Mouse (Mus musculus) layer of hippocampus, postnatal 36 days (tissue): ENCODE measurements around the gene Gm9945. TPM values are rescaled to one million over a fixed set of nuclear protein-coding genes. Genes with fewer than 3 reads are reported as not detected.

Source experiments
- DNase-seq, 2 experiments: peaks; one replicate each; pipeline ENCODE4 v3.0.0; 2022
- total RNA-seq, 2 experiments: library from RNA; stranded (reverse); gene quantifications; 2 replicates each; pipeline ENCODE4 v1.2.3; 2021

The Gm9945 gene
- total RNA-seq: 1 to 10 TPM; 2.3 TPM

DNA sequence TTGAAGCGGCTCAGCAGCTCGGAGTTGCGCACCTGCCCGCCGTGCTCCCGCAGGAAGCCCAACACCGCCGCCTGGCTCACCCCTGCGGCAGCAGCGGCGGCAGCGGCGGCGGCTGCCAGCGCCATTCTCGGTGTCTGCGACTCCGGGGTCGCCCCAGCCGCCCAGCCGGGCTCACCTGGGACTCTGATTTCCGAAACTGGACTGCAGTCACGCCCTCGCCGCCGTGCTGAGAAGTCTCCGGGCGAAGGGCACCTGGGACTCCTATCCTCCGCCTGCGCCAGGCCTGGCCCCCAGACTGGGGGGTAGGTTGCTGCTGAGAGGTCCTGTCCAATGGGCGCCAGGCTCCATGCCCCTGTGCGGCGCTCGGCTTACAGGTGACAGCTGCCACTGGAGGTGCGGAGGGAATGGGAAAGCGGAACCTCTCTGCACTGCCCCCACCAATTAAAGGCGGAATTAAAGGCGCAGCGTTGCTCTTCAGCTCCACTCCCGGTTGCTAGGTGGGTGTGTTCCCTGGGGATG, at the start of gene Gm9945, which contains the start of gene Sowaha:
TSS of gene Gm9945 (plus strand) at position 384 of the 519 bp plus-strand sequence.
TSS of gene Sowaha (minus strand) at position 492 of the 519 bp plus-strand sequence.
- DNase-seq: peak; percentile 75 to 78

DNA sequence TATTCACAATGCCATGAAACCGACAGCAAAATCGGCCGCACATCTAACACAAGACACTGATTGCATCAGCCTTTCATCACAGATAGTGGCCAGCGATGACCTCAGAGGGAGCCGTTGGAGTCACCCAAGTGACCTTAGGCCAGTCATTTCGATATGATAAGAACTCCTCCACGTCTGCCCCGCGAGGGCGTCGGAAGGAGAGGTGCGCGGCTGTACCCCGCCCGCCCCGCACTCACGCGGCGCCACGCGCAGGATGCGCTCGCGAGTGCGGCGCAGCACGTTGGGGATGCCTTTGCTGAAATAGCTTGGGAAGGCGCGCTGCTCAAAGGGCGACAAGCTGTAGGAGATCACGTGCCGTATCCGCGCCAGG, 49.7 kb upstream of the Gm9945 start:
- no peak for DNase-seq

DNA sequence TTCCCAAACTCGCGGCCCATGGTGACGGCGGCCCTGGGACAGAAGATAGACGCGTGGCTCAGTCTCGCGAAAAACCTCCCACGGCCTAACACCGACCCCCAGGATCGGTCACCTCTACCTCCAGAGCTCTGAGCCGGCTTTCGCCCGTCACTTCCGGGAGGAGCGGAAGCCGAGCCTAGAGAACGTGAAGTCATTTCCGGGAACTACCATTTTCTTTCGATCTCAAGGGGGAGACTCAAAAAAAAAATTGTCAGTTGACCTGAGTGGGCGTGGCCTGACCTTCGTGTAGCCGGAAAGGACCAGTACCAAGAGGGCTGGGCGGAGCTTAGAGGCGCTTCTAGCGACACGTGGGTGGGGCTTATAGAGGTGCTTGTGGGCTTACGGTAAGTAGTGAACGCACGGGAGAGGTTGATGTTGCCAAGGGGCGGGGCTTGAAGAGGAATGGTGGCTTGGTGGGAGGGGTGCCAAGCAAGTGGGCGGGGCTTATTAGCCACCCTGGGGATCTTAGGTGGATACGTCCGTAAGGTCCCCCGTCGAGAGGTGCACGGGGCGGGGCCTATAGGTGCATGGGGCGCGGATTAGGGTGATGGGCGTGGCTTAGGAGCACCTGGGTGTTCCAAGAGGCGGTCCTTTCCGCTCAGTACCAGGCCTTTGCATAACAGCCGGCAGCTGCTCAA, 49.2 kb upstream of the Gm9945 start, which contains the start of the genes Uqcrq and Gdf9:
TSS of gene Uqcrq (minus strand) at position 162 of the 677 bp plus-strand sequence.
TSS of gene Gdf9 (plus strand) at position 354 of the 677 bp plus-strand sequence.
- DNase-seq: peak; percentile 98

DNA sequence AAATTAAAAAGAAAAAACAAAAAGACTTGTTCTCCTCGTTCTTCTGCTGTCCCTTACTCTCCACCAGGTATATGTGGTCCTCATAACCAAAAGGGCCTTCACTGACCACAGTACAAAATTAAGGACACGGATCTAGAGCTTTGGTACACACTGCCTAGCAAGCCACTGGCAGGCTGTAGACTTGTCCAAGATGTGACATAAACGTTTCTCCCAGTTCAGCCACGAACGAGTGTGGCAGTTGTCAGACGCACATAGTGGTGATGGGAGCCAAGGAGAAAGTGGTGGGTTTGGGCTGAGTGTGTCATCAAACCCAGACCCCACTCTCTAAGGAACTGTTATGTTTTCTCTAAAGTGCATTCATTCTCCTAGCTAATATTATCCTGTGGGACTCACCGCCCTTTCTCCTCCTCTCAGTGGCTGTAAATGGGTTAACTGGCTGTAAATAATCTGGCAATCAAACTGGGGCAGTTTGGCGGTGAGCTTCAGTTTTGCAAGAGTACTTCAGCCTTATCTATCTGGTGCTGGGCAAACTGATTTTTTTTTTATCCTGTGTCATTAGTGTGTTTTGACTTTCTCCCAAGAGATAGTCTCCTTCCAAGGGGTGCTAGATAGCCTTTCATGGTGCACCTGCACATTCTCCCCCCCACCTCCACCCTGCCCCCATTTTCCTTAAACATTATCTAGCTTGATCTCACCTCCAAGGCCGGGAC, 48.5 kb upstream of the Gm9945 start:
- peak in 1 of 2 experiments; percentile 32 for DNase-seq

DNA sequence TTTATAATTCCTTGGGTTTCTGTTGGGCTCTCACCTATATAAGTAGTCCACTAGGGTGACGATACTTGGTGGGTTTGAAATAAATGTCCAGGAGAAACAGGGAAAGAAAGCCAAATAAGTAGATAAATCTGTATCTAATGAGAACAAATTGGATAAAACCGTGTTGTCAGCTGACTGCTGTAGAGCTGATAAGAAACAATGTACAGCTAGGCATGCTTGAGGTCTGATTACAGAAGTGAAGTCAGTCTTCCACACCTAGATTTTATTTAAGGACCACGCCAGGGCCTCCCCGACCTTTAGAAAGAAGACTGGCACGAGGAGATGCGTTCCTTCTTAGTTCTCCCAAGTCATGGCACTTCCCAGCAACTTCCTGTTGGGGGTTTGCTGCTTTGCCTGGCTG, 46.9 kb upstream of the Gm9945 start:
- no peak for DNase-seq

DNA sequence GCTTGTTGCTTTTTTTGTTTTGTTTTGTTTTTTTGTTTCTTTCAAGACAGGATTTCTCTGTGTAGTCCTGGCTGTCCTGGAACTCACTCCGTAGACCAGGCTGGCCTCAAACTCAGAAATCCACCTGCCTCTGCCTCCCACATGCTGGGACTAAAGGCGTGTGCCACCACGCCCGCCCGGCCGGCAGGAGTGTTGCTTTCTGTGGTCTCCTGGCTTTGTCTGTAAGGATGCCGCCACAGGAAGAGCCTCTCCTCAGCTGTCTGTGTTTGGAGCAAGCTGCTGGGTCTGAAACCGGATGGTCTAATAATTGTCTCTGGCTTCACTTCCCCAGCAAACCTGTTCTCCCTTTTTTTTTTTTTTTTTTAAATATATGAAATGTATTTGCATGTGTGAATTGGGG, 44.5 kb upstream of the Gm9945 start:
- DNase-seq: no peak

DNA sequence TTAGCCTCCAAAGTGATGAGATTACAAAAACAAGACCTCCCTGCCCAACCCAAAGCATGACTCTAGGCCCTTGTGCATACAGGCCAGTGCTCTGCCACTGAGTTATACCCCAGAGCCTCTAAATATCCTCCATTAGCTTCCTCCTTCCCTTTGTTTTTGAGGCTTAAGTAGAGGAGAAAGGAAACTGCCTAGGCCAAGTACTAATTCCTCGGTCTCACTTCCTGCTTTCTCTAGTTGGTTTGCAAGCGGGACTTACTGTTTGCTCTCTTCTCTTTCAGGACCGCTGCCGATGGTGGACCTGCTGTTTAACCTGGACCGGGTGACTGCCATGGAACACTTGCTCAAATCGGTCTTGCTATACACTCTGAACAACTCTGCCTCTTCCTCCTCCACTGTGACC, 43.6 kb upstream of the Gm9945 start:
- no peak for DNase-seq

DNA sequence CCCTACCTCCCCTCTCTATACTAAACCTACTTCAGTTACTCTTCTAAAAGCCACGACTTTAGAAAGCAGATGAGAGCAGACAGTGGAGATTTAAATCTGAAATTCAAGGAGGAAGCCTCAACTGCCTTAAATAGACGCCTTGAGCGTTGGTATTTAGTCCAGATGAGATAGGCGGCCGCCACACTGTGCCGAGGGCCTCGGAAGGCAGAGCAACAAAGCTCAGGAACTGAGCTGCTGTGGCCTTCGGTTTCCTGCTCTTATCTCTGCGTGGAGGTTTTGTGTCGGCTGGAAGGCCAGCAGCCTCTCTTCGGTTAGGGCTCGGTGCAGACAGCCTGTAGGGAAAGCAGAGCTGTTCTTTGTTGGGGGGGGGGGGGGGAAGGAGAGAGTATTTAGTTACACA, 38.0 kb upstream of the Gm9945 start:
- no peak for DNase-seq

DNA sequence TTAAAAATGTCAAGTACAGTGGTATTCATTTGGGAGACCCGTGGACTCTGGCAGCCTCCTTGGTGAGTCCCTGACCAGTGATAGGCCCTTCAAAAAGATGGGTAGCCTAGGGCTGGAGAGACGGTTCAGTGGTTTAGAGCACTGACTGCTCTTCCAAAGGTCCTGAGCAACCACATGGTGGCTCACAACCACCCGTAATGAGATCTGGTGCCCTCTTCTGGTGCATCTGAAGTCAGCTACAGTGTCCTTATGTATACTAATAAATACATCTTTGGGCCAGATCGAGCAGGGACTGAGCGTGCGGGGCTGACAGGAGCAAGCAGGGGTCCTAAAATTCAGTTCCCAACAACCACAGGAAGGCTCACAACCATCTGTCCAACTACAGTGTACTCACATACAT, 36.1 kb upstream of the Gm9945 start:
- no peak for DNase-seq

DNA sequence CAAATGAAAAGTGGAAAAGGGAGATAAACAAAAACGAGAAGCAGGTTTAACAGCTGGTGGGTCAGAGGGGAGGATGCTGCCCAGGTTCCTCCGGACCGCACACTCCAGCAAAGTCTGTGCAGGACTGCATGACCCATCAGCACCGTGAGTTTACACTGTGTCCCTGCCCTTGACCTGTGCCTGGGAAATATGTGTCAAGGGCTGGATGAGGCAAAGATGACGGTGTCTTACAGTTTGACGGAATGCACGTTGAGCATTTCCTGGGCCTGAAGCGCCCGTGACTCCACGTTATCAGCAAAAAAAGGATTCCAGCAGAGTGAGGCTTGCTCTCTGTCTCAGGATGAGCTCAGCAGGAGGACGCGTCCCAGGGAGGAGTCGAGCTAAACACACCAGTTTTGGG, 34.4 kb upstream of the Gm9945 start:
- no peak for DNase-seq

DNA sequence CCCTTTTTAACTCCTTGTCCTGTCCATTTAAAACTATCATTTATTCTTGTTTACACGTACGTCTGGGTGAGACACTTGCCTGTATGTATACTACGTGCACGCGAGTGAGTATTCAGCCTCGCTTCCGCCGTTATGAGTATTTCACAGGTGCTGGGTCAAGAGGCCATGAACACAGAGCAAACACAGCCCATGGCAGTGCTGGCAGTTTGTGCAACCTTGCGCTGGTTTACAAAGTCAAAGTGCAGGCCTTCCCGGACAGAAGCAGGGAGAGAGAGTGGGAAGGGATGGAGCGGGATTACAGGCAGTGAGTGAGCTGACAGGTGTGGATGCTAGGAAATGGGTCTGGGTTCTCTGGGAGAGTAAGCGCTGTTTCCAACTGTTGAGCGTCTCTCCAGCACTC, 33.8 kb upstream of the Gm9945 start:
- no peak for DNase-seq

DNA sequence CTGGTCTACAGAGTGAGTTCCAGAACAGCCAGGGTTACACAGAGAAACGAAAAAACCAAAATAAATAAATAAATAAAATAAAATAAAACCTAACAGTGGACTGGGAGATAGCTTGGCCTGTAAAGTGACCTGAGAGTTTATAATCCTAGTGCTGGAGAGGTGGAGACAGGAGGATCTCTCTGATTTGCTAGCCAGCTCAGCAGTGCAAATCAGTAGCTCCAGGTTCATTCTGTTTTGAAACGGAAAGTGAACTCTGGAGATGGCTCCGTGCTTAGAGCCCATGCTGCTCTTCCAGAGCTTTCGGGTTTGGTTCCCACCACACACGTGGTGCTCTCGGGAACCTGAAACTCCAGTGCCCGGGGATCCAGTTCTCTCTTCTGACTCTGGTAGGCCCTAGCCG, 32.0 kb upstream of the Gm9945 start:
- DNase-seq: no peak

DNA sequence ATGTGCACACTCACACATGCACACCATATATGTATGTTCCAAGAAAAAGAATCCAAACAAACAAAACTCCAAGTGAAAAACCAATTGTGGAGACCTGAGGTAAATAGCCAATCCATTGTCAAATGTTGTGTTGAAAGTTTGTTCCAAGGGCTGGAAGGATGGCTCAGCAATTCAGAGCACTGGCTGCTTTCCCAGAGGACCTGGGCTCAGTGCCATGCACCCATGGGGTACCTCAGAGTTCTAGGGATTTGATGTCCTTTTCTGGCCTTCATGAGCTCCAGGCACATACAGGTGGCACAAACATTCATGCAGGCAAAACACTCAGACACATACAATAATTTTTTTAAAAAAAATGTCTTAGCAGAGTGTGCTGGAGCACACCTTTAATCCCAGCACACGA, 31.4 kb upstream of the Gm9945 start:
- DNase-seq: no peak

DNA sequence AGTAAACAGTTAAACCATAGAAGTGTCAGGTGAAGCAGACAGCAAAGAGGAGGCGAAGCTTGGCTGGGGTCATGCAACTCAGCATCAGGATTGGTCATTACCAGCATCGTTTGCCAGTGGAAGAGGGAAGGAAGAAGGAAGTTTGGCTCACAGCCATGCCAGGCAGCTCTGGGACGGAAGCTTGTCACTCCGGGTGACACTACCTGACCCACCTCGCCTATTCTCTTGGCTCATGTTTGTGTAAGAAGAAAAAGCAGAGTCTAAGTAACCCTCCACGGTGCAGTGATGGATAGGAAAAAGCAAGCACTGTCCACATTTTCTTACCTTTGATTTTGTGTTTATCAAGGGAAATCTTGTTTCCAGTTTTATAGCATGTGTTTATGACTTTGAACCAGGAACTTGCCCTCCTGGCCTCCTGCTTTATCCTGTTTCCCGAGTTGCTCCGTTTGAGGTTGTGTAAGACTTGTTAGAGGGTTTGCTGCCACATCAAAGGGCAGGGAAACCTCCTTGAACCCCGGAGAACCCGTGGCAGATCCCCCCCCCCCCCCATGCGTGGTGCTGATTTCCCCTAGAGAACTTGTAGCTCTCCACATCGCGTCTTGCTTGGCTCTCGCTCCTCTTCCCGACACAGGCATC, 29.8 kb upstream of the Gm9945 start:
- DNase-seq: no peak

DNA sequence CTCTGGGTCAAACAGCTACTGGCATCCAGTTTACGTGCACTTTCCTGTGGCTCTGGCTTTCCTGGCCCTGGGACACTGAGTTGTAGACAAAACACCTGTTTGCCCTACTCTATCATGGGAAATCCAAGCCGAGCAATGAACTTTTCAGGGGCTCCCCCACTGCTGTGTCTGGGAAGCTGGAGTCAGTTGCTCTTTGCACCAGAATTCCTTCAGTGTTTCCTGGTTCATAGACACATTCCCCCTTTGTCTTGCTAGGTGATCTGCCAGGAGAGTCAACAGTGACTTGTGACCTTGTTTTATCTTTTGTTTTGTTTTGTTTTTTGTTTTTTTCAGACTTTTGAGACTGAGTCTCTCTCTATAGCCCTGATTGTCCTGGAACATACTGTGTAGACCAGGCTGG, 28.6 kb upstream of the Gm9945 start:
- no peak for DNase-seq

DNA sequence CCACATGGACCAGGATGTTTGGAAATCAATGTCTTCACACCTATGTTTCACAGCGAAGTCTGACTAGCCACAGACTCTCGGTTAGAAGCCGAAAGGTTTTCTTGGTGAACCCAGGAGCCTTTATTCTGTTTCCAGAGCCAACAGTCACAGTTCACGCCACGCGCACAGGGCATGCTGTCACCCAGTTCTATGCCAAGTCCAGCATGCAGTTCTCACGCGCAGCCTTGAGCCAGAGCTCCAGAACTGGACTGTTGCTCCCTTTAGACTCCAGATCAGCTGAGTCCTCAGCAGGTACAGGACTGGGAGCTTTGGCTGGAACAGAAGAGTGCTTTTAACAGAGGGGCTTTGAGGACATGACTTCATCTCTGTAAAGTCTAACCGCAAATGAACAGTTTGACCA, 27.6 kb upstream of the Gm9945 start:
- DNase-seq: no peak

DNA sequence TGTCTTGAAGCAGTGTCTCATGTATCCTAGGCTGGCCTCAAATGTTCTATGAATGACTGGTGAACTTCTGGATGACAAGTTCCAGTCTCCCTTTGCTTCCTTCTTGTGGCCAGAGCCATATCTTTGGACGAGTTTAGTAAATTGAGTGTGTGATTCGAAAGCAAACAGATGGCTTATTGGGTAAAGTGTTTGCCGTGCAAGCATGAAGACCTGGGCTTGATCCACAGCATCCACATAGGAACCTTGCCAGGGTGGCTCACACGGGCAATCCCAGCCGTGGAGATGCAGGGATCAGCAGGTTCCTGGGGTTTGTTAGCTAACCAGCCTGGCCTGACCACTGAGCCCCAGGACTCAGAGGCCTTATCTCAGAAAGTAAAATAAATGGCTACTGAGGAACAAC, 26.9 kb upstream of the Gm9945 start:
- no peak for DNase-seq

DNA sequence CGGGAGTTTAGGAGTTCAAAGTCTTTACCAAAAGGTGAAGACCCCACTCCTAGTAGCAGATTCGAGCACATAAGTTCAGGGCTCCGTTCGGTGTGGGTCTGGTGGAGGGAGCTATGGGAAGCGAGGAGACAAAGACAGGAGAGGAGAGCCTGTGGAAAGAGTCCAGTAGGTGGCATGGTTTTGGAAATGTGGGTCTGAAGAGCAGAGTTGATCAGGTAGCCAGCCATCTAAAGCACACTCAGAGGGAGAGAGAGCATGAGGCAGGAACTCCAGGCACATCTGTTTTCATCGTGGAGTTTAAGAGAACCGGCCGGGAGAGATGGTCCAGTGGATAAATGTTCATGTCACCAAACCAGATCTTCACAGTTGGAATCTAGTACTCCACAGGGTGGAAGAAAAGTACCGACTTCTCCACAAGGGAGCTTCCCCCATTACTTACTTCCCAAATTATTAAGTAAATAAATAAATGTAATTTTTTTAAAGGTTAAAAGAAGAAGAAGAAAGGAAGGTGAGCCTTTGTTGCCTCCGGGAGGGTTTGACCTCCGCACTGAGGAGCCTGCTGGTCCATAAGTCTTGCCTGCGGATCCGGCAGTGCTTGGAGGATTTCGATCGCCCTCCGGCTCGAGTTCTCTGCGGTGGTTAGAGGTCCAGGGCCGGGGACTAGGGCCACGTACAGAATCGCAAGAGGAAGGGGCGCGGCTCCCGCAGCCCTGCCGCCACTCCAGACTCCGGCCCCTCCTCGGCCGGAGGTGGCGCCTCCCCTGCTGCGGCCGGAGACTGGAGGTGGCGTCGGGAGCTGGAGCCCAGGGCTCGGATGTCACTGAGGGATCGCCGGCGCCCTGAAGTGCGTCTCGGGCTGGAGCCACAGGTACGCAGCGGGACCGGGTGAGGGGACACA, 23.2 kb upstream of the Gm9945 start, which contains the start of the genes Gm10447 and Shroom1:
TSS of gene Gm10447 (minus strand) at position 637 of the 898 bp plus-strand sequence.
TSS of gene Shroom1 (plus strand) at position 732 of the 898 bp plus-strand sequence.
- no peak for DNase-seq

DNA sequence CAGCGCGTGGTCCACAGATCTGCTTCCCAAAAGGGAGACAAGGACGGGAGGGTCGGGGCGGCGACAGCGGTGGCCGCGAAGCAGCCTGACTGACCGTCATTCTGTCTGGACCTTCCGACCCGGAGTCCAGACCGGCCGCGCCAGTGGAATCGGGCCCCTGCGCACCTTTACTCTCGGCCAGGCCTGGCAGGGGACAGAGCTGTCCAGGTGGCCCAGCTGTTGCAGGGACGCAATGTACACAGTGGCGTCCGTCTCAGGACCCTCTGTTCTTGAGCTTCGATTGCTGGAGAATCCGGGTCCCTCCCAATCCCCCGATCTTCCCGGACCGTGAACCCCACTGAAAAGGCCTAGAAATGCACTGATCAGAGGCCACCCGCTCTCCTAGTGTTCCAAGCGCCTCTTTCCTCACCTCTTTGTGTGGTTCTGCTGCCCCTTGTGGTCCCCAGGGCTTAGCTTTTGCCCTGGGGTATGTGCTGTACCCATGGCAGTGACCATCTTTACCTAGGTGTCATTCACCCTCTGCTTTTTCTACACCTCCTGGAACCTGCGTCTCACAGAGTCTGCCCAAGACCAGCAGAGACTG, 22.5 kb upstream of the Gm9945 start:
- no peak for DNase-seq

DNA sequence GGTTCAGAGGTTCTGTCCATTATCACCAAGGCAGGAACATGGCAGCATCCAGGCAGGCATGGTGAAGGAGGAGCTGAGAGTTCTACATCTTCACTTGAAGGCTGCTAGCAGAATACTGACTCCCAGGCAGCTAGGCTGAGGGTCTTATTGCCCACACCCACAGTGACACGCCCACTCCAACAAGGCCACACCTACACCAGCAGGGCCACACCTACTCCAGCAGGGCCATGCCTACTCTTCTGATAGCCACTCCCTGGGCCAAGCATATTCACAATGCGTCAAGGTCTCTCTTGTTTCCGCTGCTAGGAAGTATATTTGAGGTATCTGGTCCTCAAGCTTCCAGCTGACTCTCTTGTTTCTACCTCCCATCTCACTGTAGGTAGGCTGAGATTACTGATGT, 21.0 kb upstream of the Gm9945 start:
- DNase-seq: no peak

DNA sequence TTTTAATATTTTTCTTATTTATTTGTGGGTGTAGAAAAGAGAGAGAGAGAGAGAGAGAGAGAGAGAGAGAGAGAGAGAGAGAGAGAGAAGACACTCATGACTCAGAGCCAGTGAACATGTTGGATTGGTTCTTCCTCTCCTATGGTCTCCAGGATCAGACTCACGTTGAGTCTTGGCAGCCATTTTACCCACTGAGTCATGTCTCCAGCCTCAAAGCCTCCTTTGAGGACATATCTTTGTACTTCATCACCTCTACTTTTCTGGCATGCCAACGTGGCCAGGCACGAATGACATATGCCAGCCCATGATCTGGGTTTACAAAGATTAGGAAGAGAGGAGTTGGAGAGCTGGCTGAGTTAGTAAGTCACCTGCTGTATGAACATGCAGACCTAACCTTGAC, 19.8 kb upstream of the Gm9945 start:
- no peak for DNase-seq

DNA sequence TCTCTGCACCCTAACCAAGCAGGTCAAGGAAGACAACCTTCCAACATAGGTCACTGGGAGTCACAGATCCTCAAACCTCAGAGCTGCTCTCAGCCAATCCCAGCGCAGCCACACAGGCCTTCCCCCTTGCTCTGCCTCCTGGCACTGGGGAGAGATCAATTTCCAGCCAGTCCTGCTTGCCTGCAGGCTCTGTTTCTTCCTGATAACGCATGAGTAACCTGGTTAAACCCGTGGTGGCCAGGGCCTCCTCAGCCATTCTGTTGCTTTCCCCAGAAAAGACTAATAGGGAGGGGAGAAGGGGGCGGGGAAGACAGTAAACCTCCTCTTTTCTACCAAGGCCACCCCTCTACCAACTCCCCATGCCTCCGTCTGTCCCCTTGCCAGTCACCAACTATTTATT, 18.2 kb upstream of the Gm9945 start:
- no peak for DNase-seq
